Mouse (Mus musculus): ENCODE data around the gene Dock7.

The Dock7 gene

GRCm38 (mm10) chr4:99120211-99121122 lies at the start of gene Dock7:
Dock7 (minus strand) TSS chr4:99120915.
- DNase-seq (ENCODE audit: low read depth), result peak; percentile 4

- no peak for DNase-seq (ENCODE audit: low read depth)
These were observed 48.2 kb upstream of the Dock7 start for GRCm38 (mm10) chr4:99168869-99169268.

GRCm38 (mm10) chr4:99163547-99163946 lies 42.8 kb upstream of the Dock7 start:
- no peak for DNase-seq (ENCODE audit: low read depth)

GRCm38 (mm10) chr4:99163001-99163400 lies 42.3 kb upstream of the Dock7 start:
- DNase-seq (ENCODE audit: low read depth), result no peak

GRCm38 (mm10) chr4:99161457-99161971 lies 40.8 kb upstream of the Dock7 start:
- DNase-seq (ENCODE audit: low read depth), result no peak

- DNase-seq (ENCODE audit: low read depth), result no peak
These were observed 40.2 kb upstream of the Dock7 start for GRCm38 (mm10) chr4:99160899-99161298.

- no peak for DNase-seq (ENCODE audit: low read depth)
These were observed 39.7 kb upstream of the Dock7 start for GRCm38 (mm10) chr4:99160414-99160813.

- no peak for DNase-seq (ENCODE audit: low read depth)
These were observed 37.8 kb upstream of the Dock7 start for GRCm38 (mm10) chr4:99158495-99158894.

GRCm38 (mm10) chr4:99156641-99157307 lies 36.1 kb upstream of the Dock7 start:
- DNase-seq (ENCODE audit: low read depth), result no peak

- DNase-seq (ENCODE audit: low read depth), result no peak
These were observed 31.3 kb upstream of the Dock7 start for GRCm38 (mm10) chr4:99151885-99152558.

- DNase-seq (ENCODE audit: low read depth), result no peak
These were observed 30.7 kb upstream of the Dock7 start for GRCm38 (mm10) chr4:99151434-99151833.

- DNase-seq (ENCODE audit: low read depth), result no peak
These were observed 22.6 kb upstream of the Dock7 start for GRCm38 (mm10) chr4:99143323-99143722.

- no peak for DNase-seq (ENCODE audit: low read depth)
These were observed 20.9 kb upstream of the Dock7 start for GRCm38 (mm10) chr4:99141578-99141977.

GRCm38 (mm10) chr4:99141171-99141570 lies 20.5 kb upstream of the Dock7 start:
- no peak for DNase-seq (ENCODE audit: low read depth)

- no peak for DNase-seq (ENCODE audit: low read depth)
These were observed 17.4 kb upstream of the Dock7 start for GRCm38 (mm10) chr4:99137986-99138641.

GRCm38 (mm10) chr4:99134522-99134921 lies 13.8 kb upstream of the Dock7 start:
- no peak for DNase-seq (ENCODE audit: low read depth)

GRCm38 (mm10) chr4:99133326-99133725 lies 12.6 kb upstream of the Dock7 start:
- DNase-seq (ENCODE audit: low read depth), result no peak

GRCm38 (mm10) chr4:99132686-99133085 lies 12.0 kb upstream of the Dock7 start:
- no peak for DNase-seq (ENCODE audit: low read depth)

- no peak for DNase-seq (ENCODE audit: low read depth)
These were observed 10.5 kb upstream of the Dock7 start for GRCm38 (mm10) chr4:99131227-99131653.

GRCm38 (mm10) chr4:99123546-99123945 lies 2.8 kb upstream of the Dock7 start:
- no peak for DNase-seq (ENCODE audit: low read depth)

GRCm38 (mm10) chr4:99122786-99123185 lies 2.1 kb upstream of the Dock7 start:
- no peak for DNase-seq (ENCODE audit: low read depth)

GRCm38 (mm10) chr4:99122047-99122446 lies 1.3 kb upstream of the Dock7 start:
- DNase-seq (ENCODE audit: low read depth), result no peak

All from induced T-regulatory cell, adult 2 months (primary cell).